In genomic region chrX:142026402-142026801, GRCm38 (mm10) we compare ENCODE assay signal across 26 mouse cellular contexts.
DNase-seq lines count a peak whose midpoint lies in the region; ATAC-seq and TF ChIP-seq lines count a peak whose summit lies in the region.
"Had no signal": no experiment of that assay in that cellular context is flagged by ENCODE, and none has a peak within 500 bp of the region (broad histone marks: within the 10 kb centered on the region; RNA-seq: fewer than 3 reads in every experiment).

No protein-coding gene starts in this region.

- H3K36me3 ChIP-seq in forebrain, embryonic 10.5 days (replicated peaks) = no peaks in the 10 kb centered on the region
- H3K36me3 ChIP-seq: embryonic facial prominence, embryonic 10.5 days; embryonic facial prominence, embryonic 12.5 days; forebrain, embryonic 15.5 days; G1E had no signal

- no peaks in the 10 kb centered on the region for H3K27me3 ChIP-seq in Patski
- H3K27me3 ChIP-seq in forebrain, embryonic 10.5 days (ENCODE audit: poor library complexity, severe bottlenecking) = peaks cover 82% of the 10 kb centered on the region
- H3K27me3 ChIP-seq: CH12.LX; forebrain, embryonic 13.5 days; forebrain, embryonic 15.5 days had no signal

- no peak for TF ChIP-seq CTCF in Patski (IDR thresholded peaks at IDR 0.05)
- TF ChIP-seq CTCF in embryonic fibroblast, embryonic 13.5 days (IDR thresholded peaks at IDR 0.05; ENCODE audit: borderline replicate concordance, insufficient read depth, low read length) = no peak

- peak overlapping the region; percentile 13; the same call in 1 of the 2 replicates for H3K27ac ChIP-seq in embryonic fibroblast, embryonic 13.5 days (ENCODE audit: insufficient read depth, low read length)
- no peak overlapping the region for H3K27ac ChIP-seq in forebrain, embryonic 10.5 days
- H3K27ac ChIP-seq: embryonic facial prominence, embryonic 10.5 days; embryonic facial prominence, embryonic 12.5 days; forebrain, embryonic 13.5 days; forebrain, embryonic 15.5 days had no signal

- 78% methylated on average over 2 of the region's 2 CpGs for WGBS in forebrain, embryonic 10.5 days

- in situ Hi-C loops in Patski (cut with MboI; ENCODE audit: low pct_unique_long_range_greater_than_20kb) = no loop called here

- CTCF ChIA-PET in Patski (lab: Charles Lee) = no interaction called here

- ATAC-seq in Patski = peak; percentile 87
- ATAC-seq: CD4-positive, CD25-positive, alpha-beta regulatory T cell, adult 4 months; forebrain, embryonic 13.5 days; forebrain, embryonic 15.5 days; forebrain, postnatal 0 days had no signal

- DNase-seq in 3T3-L1 (ENCODE audit: low read depth, low spot score) (peak; percentile 78), Patski (ENCODE audit: low read depth, low spot score) (peak; percentile 15)
- peak; percentile 37 for DNase-seq in Muller cell, postnatal 12 days (ENCODE audit: inconsistent ontology term)
- DNase-seq in forebrain, embryonic 10.5 days (ENCODE audit: extremely low spot score, low spot score) = no peak
- DNase-seq in kidney, postnatal 36 days = no peak
- DNase-seq in cerebellum, adult 9-10 months = no peak
- no peak for DNase-seq in right cerebral cortex, postnatal 4 days
- DNase-seq: adrenal gland, adult 2 months; adrenal gland, postnatal 10 days; adrenal gland, postnatal 25 days; B cell, adult 2 months; cerebellum, adult 11-12 months; cerebellum, adult 2 months; cerebellum, adult 9-11 months; cerebellum, postnatal 14 days; cerebellum, postnatal 36 days; forebrain, postnatal 0 days had no signal

- no peaks in the 10 kb centered on the region for H3K4me1 ChIP-seq in embryonic fibroblast, embryonic 13.5 days (ENCODE audit: control insufficient read depth, insufficient read depth, low read length)
- no peaks in the 10 kb centered on the region for H3K4me1 ChIP-seq in forebrain, embryonic 10.5 days
- H3K4me1 ChIP-seq: embryonic facial prominence, embryonic 10.5 days; embryonic facial prominence, embryonic 12.5 days; forebrain, embryonic 13.5 days; forebrain, embryonic 15.5 days had no signal

- H3K4me3 ChIP-seq in embryonic fibroblast, embryonic 13.5 days (ENCODE audit: insufficient read depth, low read length) = no peak overlapping the region
- H3K4me3 ChIP-seq in forebrain, embryonic 10.5 days = no peak overlapping the region
- H3K4me3 ChIP-seq: embryonic facial prominence, embryonic 10.5 days; embryonic facial prominence, embryonic 12.5 days; erythroblast, embryonic 14.5 days; forebrain, embryonic 13.5 days; forebrain, embryonic 15.5 days had no signal

- POLR2A ChIA-PET in Patski (lab: Charles Lee) = no interaction called here

- H3K9me3 ChIP-seq in forebrain, embryonic 10.5 days = no peaks in the 10 kb centered on the region
- H3K9me3 ChIP-seq: embryonic facial prominence, embryonic 10.5 days; embryonic facial prominence, embryonic 12.5 days; forebrain, embryonic 13.5 days; forebrain, embryonic 15.5 days; G1E had no signal

- TF ChIP-seq POLR2A in embryonic fibroblast, embryonic 13.5 days (IDR thresholded peaks at IDR 0.05; ENCODE audit: low read depth, low read length) = no peak

Comparison
In these comparisons a context has a peak if more than half of its experiments do, and no peak if none do; other contexts are left out.
1. DNase-seq: peak in 3T3-L1 (single experiment), Muller cell, postnatal 12 days (single experiment) and Patski (single experiment); none in forebrain, embryonic 10.5 days (single experiment), kidney, postnatal 36 days (0 of 2), cerebellum, adult 9-10 months (single experiment) and right cerebral cortex, postnatal 4 days (single experiment).